Mouse (Mus musculus): ENCODE measurements around the gene Traf4. TPM values are rescaled to one million over a fixed set of nuclear protein-coding genes. Genes with fewer than 3 reads are reported as not detected.
A peak's percentile ranks its signal among the peaks of the same experiment; 100 is the strongest.

Gene Traf4
- total and polyA plus RNA-seq, 3 experiments = 34.4 to 42.0 TPM; not detected in 1

DNA sequence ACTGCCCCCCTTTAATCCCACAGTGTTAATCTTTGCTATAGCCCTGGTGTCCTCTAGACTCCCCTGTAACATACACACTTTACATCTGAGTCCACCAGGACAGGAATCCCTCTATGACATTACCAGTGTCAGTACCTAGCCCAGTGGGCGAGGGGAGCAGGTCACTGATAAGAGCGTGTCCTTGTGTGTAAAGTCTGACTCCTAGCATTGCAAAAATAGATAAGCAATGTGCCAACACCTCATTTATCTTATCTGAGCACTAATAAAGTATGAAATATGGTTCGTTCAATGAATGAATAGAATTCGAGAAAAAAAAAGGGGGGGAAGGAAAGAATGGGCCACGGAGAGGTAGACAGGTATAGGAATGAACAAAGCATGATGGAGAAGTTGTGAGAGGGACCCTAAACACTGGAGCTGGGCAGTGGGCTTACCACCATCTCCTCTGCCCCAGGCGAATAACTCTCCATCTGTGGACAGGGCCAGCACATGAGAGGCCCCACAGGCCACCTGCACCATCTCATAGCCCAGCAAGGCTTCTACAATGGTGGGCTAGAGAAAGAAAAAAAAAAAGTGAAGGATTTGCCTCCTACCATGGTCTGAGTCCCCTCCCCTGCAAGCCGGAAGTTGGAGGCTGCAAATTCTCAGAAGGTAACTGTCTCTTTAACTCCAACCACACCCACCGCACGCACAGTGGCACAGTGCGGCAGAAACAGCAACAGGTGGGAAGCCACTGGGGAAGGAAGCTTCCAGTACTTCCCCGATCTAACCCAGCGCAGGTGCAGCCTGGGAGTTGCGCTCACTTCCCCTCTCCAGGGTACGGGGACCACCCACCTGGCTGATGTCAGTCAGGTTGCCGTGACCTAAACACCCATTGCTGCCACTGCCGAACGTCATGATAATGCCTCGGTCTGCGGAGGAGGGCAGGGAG is 3.4 kb upstream of the Traf4 start (continued):
- TF ChIP-seq MEF2A (IDR thresholded peaks at IDR 0.05; ENCODE audit: extremely low read depth, insufficient replicate concordance, low read depth, low read length, poor library complexity, severe bottlenecking) (no peak), EP300 (IDR thresholded peaks at IDR 0.05; ENCODE audit: low read depth in 1 of 2, low read length in 2 of 2) (peak; percentile 95), CHD1 (IDR thresholded peaks at IDR 0.05; ENCODE audit: low read depth, low read length) (peak; percentile 61; the same call in 1 of the 2 replicates), NELFE (IDR thresholded peaks at IDR 0.05; ENCODE audit: low read depth, low read length) (peak; percentile 5), E2F4 (IDR thresholded peaks at IDR 0.05; ENCODE audit: borderline replicate concordance, low read depth, low read length) (no peak), ELF1 (IDR thresholded peaks at IDR 0.05; ENCODE audit: low read depth, low read length) (peak; percentile 86), ZKSCAN1 (IDR thresholded peaks at IDR 0.05; ENCODE audit: low read depth, low read length) (no peak), POLR2AphosphoS2 (IDR thresholded peaks at IDR 0.05; ENCODE audit: low read length) (no peak), MYB (IDR thresholded peaks at IDR 0.05; ENCODE audit: low read depth, low read length) (0 out of 2 replicates have a peak, but pooled peaks have one; percentile 17), MAX (IDR thresholded peaks at IDR 0.05; ENCODE audit: low read length) (peak; percentile 78), TAL1 (IDR thresholded peaks at IDR 0.05; ENCODE audit: low read length) (peak; percentile 70), RCOR1 (IDR thresholded peaks at IDR 0.05; ENCODE audit: low read depth, low read length) (peak; percentile 79), ZMIZ1 (IDR thresholded peaks at IDR 0.05; ENCODE audit: low read depth, low read length) (no peak), MYC (IDR thresholded peaks at IDR 0.05; ENCODE audit: low read depth, low read length) (peak; percentile 68; the same call in 1 of the 2 replicates), TCF12 (IDR thresholded peaks at IDR 0.05; ENCODE audit: low read depth, low read length) (peak; percentile 94), CHD2 (IDR thresholded peaks at IDR 0.05; ENCODE audit: low read length) (peak; percentile 35; the same call in 1 of the 2 replicates), SIN3A (IDR thresholded peaks at IDR 0.05; ENCODE audit: low read length) (peak; percentile 91), ZNF384 (IDR thresholded peaks at IDR 0.05; ENCODE audit: low read depth, low read length) (peak; percentile 73)

DNA sequence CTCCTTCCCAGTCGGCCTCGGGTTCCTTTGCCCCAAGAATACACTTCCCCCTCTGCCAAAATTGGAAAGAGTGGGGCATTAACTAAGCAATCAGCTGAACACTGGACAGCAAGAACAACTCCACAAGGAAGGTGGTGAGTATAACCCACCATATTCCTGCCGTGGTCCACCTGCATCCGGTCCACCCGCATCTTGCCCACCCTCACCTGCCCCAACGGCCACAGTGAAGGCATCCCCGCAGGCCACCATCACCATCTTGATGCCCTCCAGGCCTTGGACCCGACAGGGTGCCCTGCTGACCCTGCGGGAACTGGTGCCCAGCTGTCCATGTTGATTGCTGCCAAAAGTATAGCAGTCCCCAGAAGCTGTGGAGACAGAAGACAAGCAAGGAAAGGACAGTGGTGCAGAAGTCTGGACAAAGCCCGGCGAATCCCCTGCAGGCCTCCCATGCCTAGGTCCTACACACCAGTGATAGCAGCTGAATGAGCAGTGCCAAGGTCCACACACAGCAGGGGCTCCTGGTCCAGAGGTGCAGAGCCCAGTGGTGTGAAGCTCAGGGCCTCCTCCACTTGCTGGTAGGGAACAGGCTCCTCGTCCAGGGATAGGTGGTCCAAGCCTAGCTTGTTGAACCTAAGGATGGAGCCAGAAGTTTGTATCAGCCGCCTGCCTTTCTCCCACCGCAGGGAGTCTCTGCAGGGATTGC is 2.0 kb upstream of the Traf4 start:
- Histone ChIP-seq H3K9ac (ENCODE audit: control insufficient read depth, low read depth, low read length, poor library complexity, severe bottlenecking) (no peak overlapping the region), H3K79me2 (ENCODE audit: control insufficient read depth, insufficient read depth, low read length, poor library complexity) (peaks cover 13% of the 10 kb centered on the region), H3K4me1 (ENCODE audit: control insufficient read depth in 1 of 2, insufficient read depth in 2 of 2, low read length in 2 of 2) (peaks cover 20 to 37% of the 10 kb centered on the region in 2 experiments), H3K27me3 (ENCODE audit: control insufficient read depth in 1 of 2, insufficient read depth in 2 of 2, low read length in 2 of 2) (no peaks in the 10 kb centered on the region), H3K9me3 (replicated peaks; ENCODE audit: insufficient read depth, low read length) (no peaks in the 10 kb centered on the region), H3K4me3 (ENCODE audit: control insufficient read depth in 1 of 2, insufficient read depth in 1 of 2, low read depth in 2 of 2, low read length in 2 of 2) (no peak overlapping the region), H3K36me3 (ENCODE audit: control insufficient read depth in 1 of 2, insufficient read depth in 2 of 2, low read length in 2 of 2) (peaks cover 0 to 23% of the 10 kb centered on the region in 2 experiments; a peak in 2 of 4 replicates), H3K27ac (ENCODE audit: control insufficient read depth, low read depth, low read length) (no peak overlapping the region)
- DNase-seq (ENCODE audit: low read depth, low spot score) = no peak
- TF ChIP-seq POLR2AphosphoS5 (IDR thresholded peaks at IDR 0.05; ENCODE audit: borderline replicate concordance, low read depth, low read length) (no peak), POLR2A (IDR thresholded peaks at IDR 0.05; ENCODE audit: control insufficient read depth in 1 of 2, insufficient read depth in 1 of 2, low read depth in 1 of 2, low read length in 2 of 2, poor library complexity in 1 of 2) (no peak), UBTF (IDR thresholded peaks at IDR 0.05; ENCODE audit: borderline replicate concordance, insufficient read depth, low read depth, low read length) (no peak), CTCF (IDR thresholded peaks at IDR 0.05 in 2 of 3, conservative IDR thresholded peaks at IDR 0.05 in 1 of 3; ENCODE audit: control insufficient read depth in 1 of 3, insufficient read depth in 1 of 3, low read depth in 2 of 3, low read length in 3 of 3, poor library complexity in 1 of 3, severe bottlenecking in 1 of 3) (no peak), ZMIZ1 (IDR thresholded peaks at IDR 0.05; ENCODE audit: low read depth, low read length) (no peak), ZKSCAN1 (IDR thresholded peaks at IDR 0.05; ENCODE audit: low read depth, low read length) (no peak), MAX (IDR thresholded peaks at IDR 0.05; ENCODE audit: low read length) (no peak), SMC3 (IDR thresholded peaks at IDR 0.05; ENCODE audit: low read depth, low read length) (no peak), CHD2 (IDR thresholded peaks at IDR 0.05; ENCODE audit: low read length) (no peak), ZC3H11A (IDR thresholded peaks at IDR 0.05; ENCODE audit: low read depth, low read length) (no peak), NRF1 (IDR thresholded peaks at IDR 0.05; ENCODE audit: insufficient read depth, low read depth, low read length, poor library complexity, severe bottlenecking) (no peak), ELF1 (IDR thresholded peaks at IDR 0.05; ENCODE audit: low read depth, low read length) (no peak), ZNF384 (IDR thresholded peaks at IDR 0.05; ENCODE audit: low read depth, low read length) (no peak), TBP (IDR thresholded peaks at IDR 0.05; ENCODE audit: low read depth, low read length) (no peak), MAFK (IDR thresholded peaks at IDR 0.05; ENCODE audit: borderline replicate concordance, low read depth, low read length) (no peak), POLR2AphosphoS2 (IDR thresholded peaks at IDR 0.05; ENCODE audit: low read length) (no peak)
